Mouse (Mus musculus): Measurements from ENCODE around the gene Phldb2. TPM values are rescaled to one million over a fixed set of nuclear protein-coding genes. Genes with fewer than 3 reads are reported as not detected.

The Phldb2 gene
- polyA plus RNA-seq, 1 experiment from 2014 or later, result 7.2 TPM

- Histone ChIP-seq H3K4me3 (no peak overlapping the region), H3K27me3 (no peaks in the 10 kb centered on the region), H3K9me3 (no peaks in the 10 kb centered on the region), H3K4me2 (replicated peaks) (no peak overlapping the region), H3K4me1 (no peaks in the 10 kb centered on the region), H3K27ac (replicated peaks) (no peak overlapping the region), H3K36me3 (no peaks in the 10 kb centered on the region), H3K9ac (replicated peaks) (no peak overlapping the region)
- WGBS, result 70% methylated on average over 8 of the region's 8 CpGs
- ATAC-seq (replicated peaks), result no peak
Observed at GRCm38 (mm10) chr16:45922546-45923229, 30.7 kb downstream of the Phldb2 start.

GRCm38 (mm10) chr16:45919572-45919971 lies 33.8 kb downstream of the Phldb2 start:
- H3K9me3 ChIP-seq, result no peaks in the 10 kb centered on the region
- no peaks in the 10 kb centered on the region for H3K27me3 ChIP-seq
- ATAC-seq (replicated peaks), result 0 out of 2 replicates have a peak, but pooled peaks have one; percentile 55
- H3K4me3 ChIP-seq, result no peak overlapping the region
- WGBS, result 62% methylated on average over 8 of the region's 8 CpGs
- no peak overlapping the region for H3K4me2 ChIP-seq (replicated peaks)
- H3K9ac ChIP-seq (replicated peaks), result no peak overlapping the region
- H3K27ac ChIP-seq (replicated peaks), result no peak overlapping the region
- no peaks in the 10 kb centered on the region for H3K4me1 ChIP-seq
- no peaks in the 10 kb centered on the region for H3K36me3 ChIP-seq

- H3K4me1 ChIP-seq, result no peaks in the 10 kb centered on the region
Observed at GRCm38 (mm10) chr16:45903595-45903994, 49.8 kb downstream of the Phldb2 start.

GRCm38 (mm10) chr16:45898459-45898858 lies 54.9 kb downstream of the Phldb2 start:
- no peak overlapping the region for H3K9ac ChIP-seq (replicated peaks)

More at GRCm38 (mm10) chr16:45903595-45903994, 49.8 kb downstream of the Phldb2 start:
- no peak overlapping the region for H3K9ac ChIP-seq (replicated peaks)
- H3K9me3 ChIP-seq, result no peaks in the 10 kb centered on the region
- no peaks in the 10 kb centered on the region for H3K36me3 ChIP-seq
- no peak overlapping the region for H3K27ac ChIP-seq (replicated peaks)
- H3K27me3 ChIP-seq, result no peaks in the 10 kb centered on the region
- no peak overlapping the region for H3K4me3 ChIP-seq
- H3K4me2 ChIP-seq (replicated peaks), result no peak overlapping the region
- no peak for ATAC-seq (replicated peaks)
- WGBS, result 90% methylated on average over 8 of the region's 8 CpGs

GRCm38 (mm10) chr16:45896587-45896986 lies 56.8 kb downstream of the Phldb2 start:
- H3K36me3 ChIP-seq, result no peaks in the 10 kb centered on the region
- H3K9me3 ChIP-seq, result no peaks in the 10 kb centered on the region
- no peaks in the 10 kb centered on the region for H3K4me1 ChIP-seq
- H3K9ac ChIP-seq (replicated peaks), result no peak overlapping the region
- no peak overlapping the region for H3K27ac ChIP-seq (replicated peaks)
- no peak for ATAC-seq (replicated peaks)
- WGBS, result 85% methylated on average over 2 of the region's 2 CpGs
- no peaks in the 10 kb centered on the region for H3K27me3 ChIP-seq
- H3K4me3 ChIP-seq, result no peak overlapping the region
- H3K4me2 ChIP-seq (replicated peaks), result no peak overlapping the region

More at GRCm38 (mm10) chr16:45898459-45898858, 54.9 kb downstream of the Phldb2 start:
- WGBS, result 92% methylated on average over 3 of the region's 3 CpGs
- H3K36me3 ChIP-seq, result no peaks in the 10 kb centered on the region
- H3K27ac ChIP-seq (replicated peaks), result no peak overlapping the region
- H3K4me3 ChIP-seq, result no peak overlapping the region
- no peaks in the 10 kb centered on the region for H3K4me1 ChIP-seq
- H3K4me2 ChIP-seq (replicated peaks), result no peak overlapping the region
- no peaks in the 10 kb centered on the region for H3K27me3 ChIP-seq
- no peaks in the 10 kb centered on the region for H3K9me3 ChIP-seq
- ATAC-seq (replicated peaks), result no peak

- H3K9me3 ChIP-seq, result no peaks in the 10 kb centered on the region
- no peaks in the 10 kb centered on the region for H3K36me3 ChIP-seq
- no peak for ATAC-seq (replicated peaks)
- no peaks in the 10 kb centered on the region for H3K4me1 ChIP-seq
- no peak overlapping the region for H3K4me3 ChIP-seq
- H3K27me3 ChIP-seq, result no peaks in the 10 kb centered on the region
- H3K27ac ChIP-seq (replicated peaks), result no peak overlapping the region
- H3K9ac ChIP-seq (replicated peaks), result no peak overlapping the region
- WGBS, result 81% methylated on average over 5 of the region's 5 CpGs
- H3K4me2 ChIP-seq (replicated peaks), result no peak overlapping the region
Observed at GRCm38 (mm10) chr16:45894998-45895397, 58.4 kb downstream of the Phldb2 start.

GRCm38 (mm10) chr16:45893796-45894195 lies 59.6 kb downstream of the Phldb2 start:
- no peak for ATAC-seq (replicated peaks)
- H3K9ac ChIP-seq (replicated peaks), result no peak overlapping the region
- no peak overlapping the region for H3K4me2 ChIP-seq (replicated peaks)
- no peaks in the 10 kb centered on the region for H3K9me3 ChIP-seq
- 91% methylated on average over 2 of the region's 2 CpGs for WGBS
- H3K27ac ChIP-seq (replicated peaks), result no peak overlapping the region
- H3K4me1 ChIP-seq, result no peaks in the 10 kb centered on the region
- H3K36me3 ChIP-seq, result no peaks in the 10 kb centered on the region
- no peak overlapping the region for H3K4me3 ChIP-seq
- H3K27me3 ChIP-seq, result no peaks in the 10 kb centered on the region

- Histone ChIP-seq H3K27me3 (no peaks in the 10 kb centered on the region), H3K9me3 (no peaks in the 10 kb centered on the region), H3K27ac (replicated peaks) (no peak overlapping the region), H3K4me2 (replicated peaks) (no peak overlapping the region), H3K36me3 (no peaks in the 10 kb centered on the region), H3K4me1 (no peaks in the 10 kb centered on the region), H3K4me3 (no peak overlapping the region), H3K9ac (replicated peaks) (no peak overlapping the region)
- no peak for ATAC-seq (replicated peaks)
- WGBS, result 61% methylated on average over 1 of the region's 1 CpGs
Observed at GRCm38 (mm10) chr16:45892928-45893327, 60.5 kb downstream of the Phldb2 start.

- ATAC-seq (replicated peaks), result no peak
- Histone ChIP-seq H3K27me3 (no peaks in the 10 kb centered on the region), H3K36me3 (no peaks in the 10 kb centered on the region), H3K4me1 (no peaks in the 10 kb centered on the region), H3K4me2 (replicated peaks) (no peak overlapping the region), H3K27ac (replicated peaks) (no peak overlapping the region), H3K9ac (replicated peaks) (no peak overlapping the region), H3K4me3 (no peak overlapping the region), H3K9me3 (no peaks in the 10 kb centered on the region)
- WGBS, result 76% methylated on average over 4 of the region's 4 CpGs
Observed at GRCm38 (mm10) chr16:45890471-45891200, 62.8 kb downstream of the Phldb2 start.

- no peaks in the 10 kb centered on the region for H3K36me3 ChIP-seq
- ATAC-seq (replicated peaks), result no peak
- no peak overlapping the region for H3K4me3 ChIP-seq
- no peak overlapping the region for H3K9ac ChIP-seq (replicated peaks)
- no peaks in the 10 kb centered on the region for H3K9me3 ChIP-seq
- no peaks in the 10 kb centered on the region for H3K4me1 ChIP-seq
- no peak overlapping the region for H3K4me2 ChIP-seq (replicated peaks)
- H3K27me3 ChIP-seq, result no peaks in the 10 kb centered on the region
- H3K27ac ChIP-seq (replicated peaks), result no peak overlapping the region
- 82% methylated on average over 4 of the region's 4 CpGs for WGBS
Observed at GRCm38 (mm10) chr16:45889636-45890035, 63.8 kb downstream of the Phldb2 start.

GRCm38 (mm10) chr16:45886599-45886998 lies 66.8 kb downstream of the Phldb2 start:
- Histone ChIP-seq H3K9ac (replicated peaks) (no peak overlapping the region), H3K4me1 (no peaks in the 10 kb centered on the region), H3K36me3 (no peaks in the 10 kb centered on the region), H3K9me3 (no peaks in the 10 kb centered on the region), H3K27ac (replicated peaks) (no peak overlapping the region), H3K4me3 (no peak overlapping the region), H3K4me2 (replicated peaks) (no peak overlapping the region), H3K27me3 (no peaks in the 10 kb centered on the region)
- ATAC-seq (replicated peaks), result no peak
- 87% methylated on average over 5 of the region's 5 CpGs for WGBS

- no peaks in the 10 kb centered on the region for H3K4me1 ChIP-seq
- H3K27ac ChIP-seq (replicated peaks), result no peak overlapping the region
- no peaks in the 10 kb centered on the region for H3K27me3 ChIP-seq
- WGBS, result 89% methylated on average over 2 of the region's 2 CpGs
- no peak overlapping the region for H3K4me2 ChIP-seq (replicated peaks)
- H3K9me3 ChIP-seq, result no peaks in the 10 kb centered on the region
- H3K9ac ChIP-seq (replicated peaks), result no peak overlapping the region
- no peaks in the 10 kb centered on the region for H3K36me3 ChIP-seq
- ATAC-seq (replicated peaks), result no peak
- H3K4me3 ChIP-seq, result no peak overlapping the region
Observed at GRCm38 (mm10) chr16:45884194-45884593, 69.2 kb downstream of the Phldb2 start.
